11 mouse cellular contexts compared by ENCODE assay signal in the genomic region with DNA sequence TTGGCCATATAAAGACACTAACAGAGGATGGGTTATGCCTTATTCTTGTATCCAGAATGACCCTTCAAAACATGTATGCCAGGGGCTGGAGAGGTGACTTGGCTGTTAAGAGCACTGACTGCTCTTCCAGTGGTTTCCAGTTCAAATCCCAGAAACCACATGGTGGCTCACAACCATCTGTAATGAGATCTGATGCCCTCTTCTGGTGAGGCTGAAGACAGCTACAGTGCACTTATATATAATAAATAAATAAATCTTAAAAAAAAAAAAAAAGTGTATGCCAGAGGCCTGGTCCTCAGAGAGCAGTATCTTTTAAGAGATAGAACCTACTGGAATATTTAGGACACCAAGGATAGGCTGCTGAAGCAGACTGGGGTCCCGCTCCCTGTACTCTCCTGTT.
DNase-seq lines count a peak whose midpoint lies in the region; ATAC-seq and TF ChIP-seq lines count a peak whose summit lies in the region.
"Had no signal": no experiment of that assay in that cellular context is flagged by ENCODE, and none has a peak within 500 bp of the region (broad histone marks: within the 10 kb centered on the region; RNA-seq: fewer than 3 reads in every experiment).

No protein-coding gene starts in this region.

- no peak overlapping the region for H3K4me2 ChIP-seq in forebrain, embryonic 14.5 days (ENCODE audit: low read length)
- H3K4me2 ChIP-seq: midbrain, embryonic 13.5 days; neural tube, embryonic 12.5 days had no signal

- no peak overlapping the region for H3K9ac ChIP-seq in forebrain, embryonic 14.5 days (ENCODE audit: low read length)
- H3K9ac ChIP-seq: midbrain, embryonic 13.5 days; neural tube, embryonic 12.5 days had no signal

- no peak for DNase-seq in forebrain, embryonic 14.5 days (ENCODE audit: low spot score)
- DNase-seq in forebrain, embryonic 10.5 days (ENCODE audit: extremely low spot score, low spot score): no peak
- no peak for DNase-seq in layer of hippocampus, adult 2 months (ENCODE audit: low spot score in 2 of 2)
- no peak for DNase-seq in layer of hippocampus, adult 11-12 months (ENCODE audit: low spot score)
- DNase-seq in 3134 (ENCODE audit: extremely low read depth, insufficient read length, low spot score) (peak; percentile 19), R1 (ENCODE audit: low read depth, low spot score) (peak; percentile 9)
- no peak for DNase-seq in cerebellum, adult 9-10 months
- no peak for DNase-seq in embryo, embryonic 10 days (ENCODE audit: low spot score)
- DNase-seq: heart, adult 11 months had no signal

- no peaks in the 10 kb centered on the region for H3K9me3 ChIP-seq in forebrain, embryonic 14.5 days (replicated peaks; ENCODE audit: control insufficient read depth, low read length)
- H3K9me3 ChIP-seq in forebrain, embryonic 10.5 days: no peaks in the 10 kb centered on the region
- H3K9me3 ChIP-seq: midbrain, embryonic 13.5 days; neural tube, embryonic 12.5 days had no signal

- ATAC-seq in forebrain, embryonic 14.5 days: peak; percentile 45; the same call in 1 of the 2 replicates

- H3K4me3 ChIP-seq in forebrain, embryonic 14.5 days (ENCODE audit: low read depth, low read length): no peak overlapping the region
- no peak overlapping the region for H3K4me3 ChIP-seq in forebrain, embryonic 10.5 days
- H3K4me3 ChIP-seq in layer of hippocampus, adult 2 months: no peak overlapping the region
- H3K4me3 ChIP-seq: midbrain, embryonic 13.5 days; neural tube, embryonic 12.5 days had no signal

- H3K36me3 ChIP-seq in forebrain, embryonic 14.5 days (ENCODE audit: control insufficient read depth, insufficient read depth, low read length): no peaks in the 10 kb centered on the region
- H3K36me3 ChIP-seq in forebrain, embryonic 10.5 days (replicated peaks): no peaks in the 10 kb centered on the region
- H3K36me3 ChIP-seq: midbrain, embryonic 13.5 days; neural tube, embryonic 12.5 days had no signal

- no peak overlapping the region for H3K27ac ChIP-seq in forebrain, embryonic 14.5 days (ENCODE audit: low read depth, low read length)
- no peak overlapping the region for H3K27ac ChIP-seq in forebrain, embryonic 10.5 days
- no peak overlapping the region for H3K27ac ChIP-seq in layer of hippocampus, adult 2 months
- H3K27ac ChIP-seq: midbrain, embryonic 13.5 days; neural tube, embryonic 12.5 days had no signal

- 96% methylated on average over 1 of the region's 1 CpGs for WGBS in forebrain, embryonic 14.5 days
- 97% methylated on average over 1 of the region's 1 CpGs for WGBS in forebrain, embryonic 10.5 days

- TF ChIP-seq CTCF in layer of hippocampus, adult 2 months (conservative IDR thresholded peaks at IDR 0.05): peak; percentile 72

- H3K4me1 ChIP-seq in forebrain, embryonic 14.5 days (ENCODE audit: control insufficient read depth, insufficient read depth, low read length): no peaks in the 10 kb centered on the region
- no peaks in the 10 kb centered on the region for H3K4me1 ChIP-seq in forebrain, embryonic 10.5 days
- H3K4me1 ChIP-seq: midbrain, embryonic 13.5 days; neural tube, embryonic 12.5 days had no signal

- no peaks in the 10 kb centered on the region for H3K27me3 ChIP-seq in forebrain, embryonic 14.5 days (replicated peaks; ENCODE audit: control insufficient read depth, insufficient read depth, low read length)
- H3K27me3 ChIP-seq in forebrain, embryonic 10.5 days (ENCODE audit: poor library complexity, severe bottlenecking): no peaks in the 10 kb centered on the region
- H3K27me3 ChIP-seq: midbrain, embryonic 13.5 days; neural tube, embryonic 12.5 days had no signal

Comparison
In these comparisons a context has a peak if more than half of its experiments do, and no peak if none do; other contexts are left out.
1. DNase-seq: peak in 3134 (single experiment) and R1 (single experiment); none in forebrain, embryonic 14.5 days (single experiment), forebrain, embryonic 10.5 days (single experiment), layer of hippocampus, adult 2 months (0 of 2), layer of hippocampus, adult 11-12 months (single experiment), cerebellum, adult 9-10 months (single experiment) and embryo, embryonic 10 days (single experiment).